Mouse (Mus musculus) spleen, postnatal 14 days (tissue): ENCODE results near the gene Slc25a42.

Experiments used
- DNase-seq, 2 experiments: peaks; one replicate each; pipeline ENCODE4 v3.0.0; 2021 to 2022; ENCODE audit warnings: low spot score in 2 of 2

Slc25a42 gene

GRCm38 (mm10) chr8:70215092-70215491 lies 3.0 kb upstream of the Slc25a42 start:
- no peak for DNase-seq

- no peak for DNase-seq
These were observed 2.3 kb upstream of the Slc25a42 start for GRCm38 (mm10) chr8:70214411-70214810.

DNA sequence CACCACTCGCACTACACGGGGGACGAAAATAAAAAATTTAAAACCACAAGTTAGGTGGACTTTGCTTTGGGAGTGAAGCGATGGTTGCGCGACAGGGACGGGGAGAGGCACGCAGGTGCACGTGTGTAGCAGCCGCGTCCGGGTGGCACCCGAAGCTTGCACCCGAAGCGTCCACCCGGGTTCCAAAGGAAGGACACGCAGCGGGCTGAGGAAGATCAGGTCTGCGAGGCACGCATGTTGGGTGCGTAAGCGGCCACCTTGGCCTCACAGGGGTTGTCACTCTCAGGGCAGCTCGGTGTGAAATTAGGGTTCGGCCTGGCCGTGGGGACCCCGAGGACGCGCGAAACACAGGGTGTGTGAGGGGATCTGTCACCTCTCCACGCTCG lies 386 bp downstream of the Slc25a42 start:
- DNase-seq, result peak; percentile 14 to 50

DNA sequence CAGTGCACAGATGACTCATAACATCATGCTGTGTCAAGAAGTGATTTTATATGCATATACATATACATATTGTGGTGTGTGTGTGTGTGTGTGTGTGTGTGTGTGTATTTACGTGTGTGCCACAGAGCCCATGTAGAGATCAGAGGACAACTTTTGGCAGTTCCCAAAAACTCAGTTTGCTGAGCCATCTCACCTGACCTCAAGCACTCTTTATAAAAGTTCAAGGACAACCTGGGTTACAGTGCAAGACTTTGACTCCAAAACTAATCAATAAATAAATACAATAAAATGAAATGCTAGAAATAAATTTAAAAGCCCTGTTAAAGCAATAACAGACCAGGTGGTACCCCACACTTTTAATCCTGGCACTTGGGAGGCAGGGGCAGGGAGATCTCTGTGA lies 830 bp downstream of the Slc25a42 start:
- no peak for DNase-seq

DNA sequence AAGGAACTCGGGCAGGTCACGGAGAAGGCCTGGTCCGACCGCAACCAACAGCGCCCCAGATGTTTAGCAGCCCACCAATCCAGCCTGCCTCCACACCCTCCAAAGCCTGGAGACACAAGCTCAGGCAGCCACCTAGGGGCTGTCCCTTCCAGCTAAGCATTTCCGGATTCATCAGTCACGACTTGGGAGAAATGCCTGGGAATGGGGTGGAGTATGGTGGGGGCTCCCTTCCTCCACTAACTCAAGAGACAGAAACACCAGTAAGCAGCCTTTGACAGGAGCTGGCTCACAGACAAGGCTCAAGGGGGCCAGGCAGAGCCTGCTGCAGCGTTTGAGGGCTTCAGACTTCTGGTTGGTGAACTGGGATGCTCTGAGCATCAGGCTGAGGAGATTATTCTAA lies 1.6 kb downstream of the Slc25a42 start:
- no peak for DNase-seq

- no peak for DNase-seq
These were observed 4.0 kb downstream of the Slc25a42 start for GRCm38 (mm10) chr8:70208130-70208529.

- no peak for DNase-seq
These were observed 7.3 kb downstream of the Slc25a42 start for GRCm38 (mm10) chr8:70204757-70205156.

DNA sequence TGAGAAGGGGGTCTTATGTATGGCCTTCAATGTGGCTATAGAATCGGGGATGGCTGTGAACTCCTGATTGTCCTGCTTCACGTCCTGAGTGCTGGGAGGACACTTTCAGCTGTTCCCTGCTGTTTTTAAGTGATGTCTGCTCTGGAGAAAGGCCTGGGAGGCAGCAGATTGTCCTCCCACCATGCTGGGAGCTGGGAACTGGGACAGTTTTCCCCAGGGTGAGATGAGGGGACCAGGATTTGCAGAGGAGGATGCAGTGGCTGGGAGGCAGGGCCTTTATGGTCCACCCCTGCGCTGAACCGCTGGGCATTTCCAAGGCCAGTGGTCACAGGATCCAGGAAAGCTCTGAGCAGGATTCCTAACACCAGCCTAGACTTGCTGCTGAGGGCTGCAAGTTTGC lies 9.0 kb downstream of the Slc25a42 start:
- DNase-seq, result no peak

GRCm38 (mm10) chr8:70201417-70201816 lies 10.7 kb downstream of the Slc25a42 start:
- DNase-seq, result no peak

- DNase-seq, result no peak
These were observed 11.9 kb downstream of the Slc25a42 start for GRCm38 (mm10) chr8:70200098-70200681.

- DNase-seq, result no peak
These were observed 14.5 kb downstream of the Slc25a42 start for GRCm38 (mm10) chr8:70197603-70198002.

DNA sequence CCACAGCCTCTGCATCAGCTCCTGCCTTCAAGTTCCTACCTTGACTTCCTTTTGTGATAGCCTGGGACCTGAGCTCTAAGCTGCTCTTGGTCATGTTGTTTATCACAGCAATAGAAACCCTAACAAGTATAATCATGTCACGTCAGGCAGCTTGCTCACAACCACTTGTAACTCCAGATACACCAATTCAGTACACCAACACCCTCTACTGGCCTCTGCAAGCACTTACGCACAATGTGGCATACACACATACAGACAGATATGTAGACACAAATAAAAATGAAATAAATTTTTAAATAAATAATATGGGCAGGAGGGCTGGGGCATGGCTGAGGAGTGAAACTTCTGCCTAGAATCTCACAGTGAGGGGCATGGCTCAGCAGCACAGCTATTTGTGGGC lies 16.3 kb downstream of the Slc25a42 start:
- no peak for DNase-seq

DNA sequence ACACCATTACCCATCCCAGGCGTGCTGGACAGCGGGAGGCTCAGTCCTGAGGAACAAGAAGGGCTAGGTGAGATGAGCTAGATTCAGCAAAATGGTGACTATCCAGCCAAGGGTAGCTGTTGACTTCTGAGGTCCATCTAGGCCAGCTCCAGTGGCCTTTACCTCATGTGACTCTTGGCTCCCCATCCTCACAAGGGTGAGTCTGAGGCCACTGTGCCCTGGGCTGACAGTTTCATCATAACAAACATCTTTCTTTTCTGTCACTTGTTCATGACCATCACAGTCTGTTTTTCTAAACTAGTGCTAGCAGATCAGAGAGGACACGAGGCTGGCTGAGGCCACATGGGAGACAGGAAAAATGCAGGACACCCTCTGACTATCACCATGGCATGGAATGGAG lies 17.9 kb downstream of the Slc25a42 start:
- no peak for DNase-seq

DNA sequence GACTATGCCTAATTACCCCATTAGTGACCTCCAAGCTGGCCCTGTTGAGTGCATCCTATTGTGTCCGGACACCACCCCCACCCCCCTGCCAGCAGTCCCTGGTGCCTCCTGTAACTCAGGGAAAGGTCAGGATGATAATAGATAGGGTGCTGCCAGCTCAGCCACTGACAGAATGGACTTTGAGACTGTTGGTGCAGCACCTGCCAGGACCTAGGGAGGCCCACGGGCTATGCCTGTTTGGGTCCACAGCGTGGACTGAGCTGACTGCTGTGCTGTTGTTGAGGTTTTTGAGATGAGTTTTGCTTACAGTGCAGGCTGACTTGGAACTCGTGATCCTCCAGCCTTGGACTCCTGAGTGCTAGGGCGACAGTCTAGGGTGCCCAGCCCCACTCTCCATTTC lies 18.9 kb downstream of the Slc25a42 start:
- no peak for DNase-seq

- no peak for DNase-seq
These were observed 23.4 kb downstream of the Slc25a42 start for GRCm38 (mm10) chr8:70188707-70189106.

GRCm38 (mm10) chr8:70183194-70183593 lies 28.9 kb downstream of the Slc25a42 start:
- no peak for DNase-seq

- DNase-seq, result no peak
These were observed 30.2 kb downstream of the Slc25a42 start for GRCm38 (mm10) chr8:70181903-70182252.

DNA sequence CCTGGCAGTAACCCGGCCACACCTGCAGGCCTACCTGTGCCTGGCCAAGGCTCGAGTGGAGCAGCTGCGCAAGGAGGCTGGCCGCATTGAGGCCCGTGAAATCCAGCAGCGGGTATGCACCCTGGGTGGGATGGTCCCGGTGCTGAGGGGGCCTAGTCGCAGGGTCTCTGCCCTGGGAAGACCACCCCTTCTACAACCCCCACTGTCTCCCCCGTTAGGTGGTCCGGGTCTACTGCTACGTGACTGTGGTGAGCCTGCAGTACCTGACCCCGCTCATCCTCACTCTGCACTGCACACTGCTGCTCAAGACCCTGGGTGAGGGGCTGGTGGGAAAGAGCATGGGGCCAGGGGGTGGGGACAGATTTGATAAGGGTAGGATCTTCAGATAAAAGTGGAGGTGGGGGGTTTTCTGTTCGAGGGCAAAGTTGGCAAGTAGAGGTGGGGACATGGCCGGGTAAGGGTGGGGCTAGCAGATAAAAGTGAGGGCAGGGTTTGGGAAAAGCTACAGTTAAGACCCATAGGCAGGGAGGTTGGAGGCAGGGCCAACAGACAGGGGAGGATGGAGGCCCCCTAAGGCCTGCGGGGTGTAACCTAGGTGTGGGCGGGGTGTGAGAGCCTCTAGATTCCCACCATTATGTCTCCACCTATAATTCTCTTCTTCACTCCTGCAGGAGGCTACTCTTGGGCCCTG lies 30.7 kb downstream of the Slc25a42 start:
- no peak for DNase-seq

DNA sequence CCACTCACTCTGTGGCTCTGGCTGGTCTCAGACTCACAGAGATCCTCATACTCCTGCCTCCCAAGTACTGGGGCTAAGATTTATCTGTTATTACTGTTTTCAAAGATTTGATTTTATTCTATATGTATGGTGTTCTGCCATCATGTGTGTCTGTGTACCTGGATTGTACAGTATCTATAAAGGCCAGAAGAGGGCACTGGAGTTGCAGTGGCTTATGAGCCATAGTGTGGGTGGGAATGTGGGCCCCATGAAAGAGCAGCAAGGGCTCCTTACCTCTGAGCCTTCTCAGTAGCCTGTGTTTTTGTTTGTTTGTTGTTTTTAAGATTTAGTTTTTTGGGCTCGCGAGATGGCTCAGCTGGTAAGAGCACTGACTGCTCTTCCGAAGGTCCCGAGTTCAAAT lies 33.0 kb downstream of the Slc25a42 start:
- no peak for DNase-seq

- no peak for DNase-seq
These were observed 33.9 kb downstream of the Slc25a42 start for GRCm38 (mm10) chr8:70178231-70178630.

- DNase-seq, result no peak
These were observed 38.0 kb downstream of the Slc25a42 start for GRCm38 (mm10) chr8:70174079-70174478.

DNA sequence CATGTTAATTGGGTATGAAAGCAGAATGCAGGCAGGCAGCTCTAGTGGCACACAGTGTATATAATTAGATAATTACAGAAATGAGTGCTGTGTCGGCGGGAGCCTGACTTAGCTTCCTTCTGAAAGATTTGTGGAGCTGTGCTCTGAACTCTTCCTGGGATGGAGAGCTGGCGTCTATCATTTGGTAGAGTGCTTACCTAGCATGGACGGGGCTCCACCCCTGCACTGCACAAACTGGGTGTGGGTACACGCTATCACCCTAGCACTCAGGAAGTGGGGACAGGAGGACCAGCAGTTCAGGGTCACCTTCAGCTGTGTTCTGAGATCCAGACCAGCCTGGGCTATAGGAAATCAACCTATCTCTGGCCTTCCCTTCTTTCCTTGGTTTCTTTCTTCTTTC lies 38.8 kb downstream of the Slc25a42 start:
- DNase-seq, result no peak

DNA sequence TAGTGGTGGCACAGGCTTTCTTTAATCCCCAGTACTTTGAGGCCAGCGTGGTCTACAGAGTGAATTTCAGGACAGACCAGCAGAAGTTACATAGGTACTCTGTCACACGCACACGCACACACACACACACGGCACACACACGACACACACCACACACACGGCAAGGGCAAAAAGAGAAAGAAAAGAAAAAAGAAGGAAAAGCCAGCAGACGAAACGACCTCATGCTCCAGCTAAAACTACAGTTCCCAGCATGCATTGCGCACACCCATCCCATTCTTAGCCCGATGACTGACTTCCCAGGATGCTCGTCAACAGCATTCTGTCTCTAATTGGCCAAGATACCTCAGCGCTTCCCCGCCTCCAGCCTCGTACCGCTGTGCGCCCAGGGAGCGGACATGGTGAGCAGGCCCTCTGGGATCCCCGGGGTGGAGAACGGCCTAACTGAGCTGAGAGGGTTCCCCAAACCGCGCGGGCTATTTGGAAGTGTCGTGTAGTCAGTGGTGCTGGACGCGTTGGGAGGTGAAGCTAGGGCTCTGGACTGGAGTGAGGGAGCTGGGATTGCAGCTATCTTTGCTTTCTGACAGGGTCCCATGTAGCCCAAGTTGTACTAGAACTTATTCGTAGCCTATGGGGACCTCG lies 39.9 kb downstream of the Slc25a42 start, which contains the start of gene Tmem161a:
Tmem161a (plus strand) TSS at position 314 of the 639 bp plus-strand sequence.
- DNase-seq, result peak; percentile 75 to 76
